Mouse (Mus musculus) left cerebral cortex, postnatal 4 days (tissue): ENCODE data around the gene Nxpe5. TPM values are rescaled to one million over a fixed set of nuclear protein-coding genes. Genes with fewer than 3 reads are reported as not detected.

Experiments used
- DNase-seq: peaks from one replicate; pipeline ENCODE4 v3.0.0-alpha.2; 2022
- intact Hi-C: fragments of 180-260 bp; cut with DNase I; formaldehyde crosslinking; loops from one replicate; pipeline ENCODE4 v1.15.1; 2025
- total RNA-seq, 2 experiments: library from RNA; stranded (reverse); gene quantifications; 2 replicates each; pipeline ENCODE4 v1.2.3; 2021

Gene Nxpe5
- total RNA-seq, 2 experiments from 2014 or later: 0.20 TPM; not detected in 1

DNA sequence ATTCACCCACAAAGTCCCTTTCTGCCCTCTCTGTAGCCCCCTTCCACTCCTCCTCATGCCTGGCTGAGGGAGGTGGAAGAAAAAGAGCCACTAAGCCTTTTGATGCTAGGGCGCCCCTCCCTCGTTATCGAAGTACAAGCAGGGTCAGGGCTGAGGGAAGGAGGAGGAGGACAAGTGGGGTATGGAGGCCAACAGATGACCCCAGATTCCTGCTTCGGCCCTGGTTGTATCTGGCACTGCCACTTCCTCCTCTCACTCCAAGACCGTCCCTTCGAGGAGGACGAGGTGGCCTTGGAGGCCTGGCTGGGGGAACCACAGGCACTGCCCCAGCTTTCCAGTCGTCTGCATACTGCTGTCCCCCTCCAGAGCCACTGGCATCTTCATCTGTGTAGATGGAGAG is 48.5 kb downstream of the Nxpe5 start:
- intact Hi-C loops: no loop called here
- DNase-seq: no peak

DNA sequence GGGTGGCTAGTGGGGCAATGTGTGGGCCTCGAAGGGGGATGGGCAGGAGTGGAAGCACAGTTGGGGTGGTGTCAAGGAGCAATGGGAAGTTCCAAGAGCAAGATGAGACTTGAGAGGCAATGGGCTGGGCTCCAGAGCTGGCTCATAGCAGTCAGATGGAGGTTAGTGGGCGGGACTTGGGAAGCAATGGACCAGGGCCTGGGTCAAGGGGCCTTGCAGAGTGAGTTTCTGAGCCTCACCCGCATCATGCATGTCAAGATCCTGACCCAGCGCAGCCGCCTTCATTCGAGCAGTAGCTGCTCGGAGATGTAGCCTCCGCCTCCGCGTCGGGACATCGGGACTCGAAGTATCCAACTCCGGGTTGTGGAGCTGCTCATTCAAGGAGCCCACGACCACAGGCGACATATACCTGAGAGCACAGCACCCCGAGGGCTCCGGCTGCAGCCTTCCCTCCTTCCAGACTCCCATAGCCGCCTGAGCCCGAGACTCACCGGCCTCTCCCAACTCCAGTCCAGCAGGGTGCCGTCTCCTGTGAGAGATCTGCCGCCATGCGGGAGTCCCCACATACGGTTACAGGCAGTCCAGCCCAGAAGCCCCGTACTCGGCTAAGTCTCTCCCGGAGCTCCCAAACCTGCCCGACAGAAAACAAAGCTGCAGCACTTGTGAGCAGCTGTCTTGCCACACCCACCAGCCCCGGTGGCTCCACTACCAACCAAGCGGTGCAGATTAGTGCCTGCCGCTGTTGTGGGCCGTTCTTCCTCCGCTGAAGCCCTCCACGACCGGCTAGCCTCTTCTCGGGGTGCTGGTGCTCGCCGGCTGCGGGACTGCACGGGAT is 49.7 kb downstream of the Nxpe5 start:
- intact Hi-C loops: loop anchor here (5.0 kb wide), 1 partner anchor 167 kb away; the partner anchor contains the start of gene Zfp157
- DNase-seq: no peak

DNA sequence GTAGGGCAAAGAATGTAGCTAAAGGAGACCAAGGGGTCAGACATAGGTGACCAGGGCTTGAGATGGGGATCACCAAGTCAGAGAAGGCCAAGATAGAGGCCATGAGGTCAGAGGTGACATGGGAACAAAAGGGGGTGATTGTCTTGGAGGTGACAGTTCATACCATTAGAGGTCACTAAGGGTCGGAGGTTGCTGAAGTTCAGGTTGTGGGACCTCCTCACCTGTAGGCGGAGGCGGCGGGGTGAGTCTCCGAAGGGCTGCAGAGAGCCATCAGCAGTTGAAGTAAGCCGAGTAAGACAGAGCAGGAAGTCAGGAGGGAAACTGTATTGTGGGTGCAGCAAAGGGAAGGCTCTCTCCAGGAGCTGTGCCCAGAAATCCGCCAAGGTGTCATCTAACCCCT is 52.3 kb downstream of the Nxpe5 start:
- intact Hi-C loops: loop anchor here (5.0 kb wide), 1 partner anchor 164 kb away; the partner anchor contains the start of gene Zfp157
- no peak for DNase-seq

DNA sequence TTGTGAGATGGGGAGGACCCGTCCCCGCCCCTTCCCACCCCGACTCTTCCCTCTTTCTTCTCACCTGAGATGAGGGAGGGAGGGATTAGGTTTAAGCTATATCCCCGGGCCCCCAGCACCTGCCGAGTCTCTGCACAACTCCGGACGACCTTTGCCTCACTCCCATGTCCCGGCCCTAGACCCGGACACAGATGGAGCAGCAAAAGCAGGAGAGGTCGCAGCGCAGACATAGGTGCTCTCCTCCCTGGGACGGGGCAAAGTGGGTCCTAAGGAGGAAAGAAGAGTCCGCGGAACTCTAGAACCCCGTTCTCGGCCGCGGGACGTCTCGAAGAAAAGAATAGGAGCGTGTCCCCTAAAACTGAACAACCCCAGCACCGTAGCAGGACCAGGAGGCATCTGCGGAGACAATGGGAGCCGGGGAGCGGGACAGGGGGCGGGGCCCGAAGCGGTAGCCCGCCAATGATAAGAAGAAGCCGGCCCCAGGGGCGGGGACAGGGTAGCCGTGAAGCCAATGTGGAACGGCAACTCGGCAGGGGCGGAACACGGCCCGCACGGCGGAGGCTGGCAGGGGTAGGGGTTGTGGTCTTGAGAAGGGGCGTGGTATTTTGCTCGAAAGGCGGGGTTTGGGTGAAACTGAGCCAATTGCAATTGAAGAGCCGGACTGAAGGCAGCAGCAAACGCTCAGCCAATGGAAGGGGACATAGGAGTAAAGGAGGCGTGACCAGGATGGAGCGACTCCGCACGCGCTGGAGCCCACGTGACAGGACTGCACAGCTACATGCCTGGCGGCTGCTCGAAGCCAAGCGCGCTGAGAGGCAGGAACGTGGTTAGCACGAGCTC is 54.1 kb downstream of the Nxpe5 start, which contains the start of the genes Gm43720, Gpc2 and Stag3:
Gene Gm43720, minus strand, starts transcription at position 374 of the 840 bp plus-strand sequence.
Gene Gpc2, minus strand, starts transcription at position 421 of the 840 bp plus-strand sequence.
Gene Stag3, plus strand, starts transcription at position 656 of the 840 bp plus-strand sequence.
- intact Hi-C loops: loop anchor here (5.0 kb wide), 1 partner anchor 162 kb away; the partner anchor contains the start of gene Zfp157
- DNase-seq: peak; percentile 97

DNA sequence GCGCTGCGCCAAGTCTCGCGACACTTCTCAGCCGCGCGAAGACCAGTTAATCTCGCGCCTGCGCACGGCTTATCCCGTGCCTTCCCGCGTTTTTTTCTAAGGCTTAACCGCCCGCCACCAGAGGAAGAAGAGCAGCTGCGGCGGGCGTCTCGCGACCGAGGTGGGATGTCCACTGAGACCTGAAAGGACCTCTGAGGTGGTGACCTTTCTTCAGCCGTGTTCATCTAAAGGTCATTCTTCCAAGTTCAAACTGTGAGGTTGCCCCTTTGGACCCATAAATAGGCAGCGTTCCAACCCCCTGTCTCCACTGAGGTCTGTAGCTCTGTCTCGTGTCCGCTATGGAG is 54.7 kb downstream of the Nxpe5 start:
- intact Hi-C loops: no loop called here
- no peak for DNase-seq

DNA sequence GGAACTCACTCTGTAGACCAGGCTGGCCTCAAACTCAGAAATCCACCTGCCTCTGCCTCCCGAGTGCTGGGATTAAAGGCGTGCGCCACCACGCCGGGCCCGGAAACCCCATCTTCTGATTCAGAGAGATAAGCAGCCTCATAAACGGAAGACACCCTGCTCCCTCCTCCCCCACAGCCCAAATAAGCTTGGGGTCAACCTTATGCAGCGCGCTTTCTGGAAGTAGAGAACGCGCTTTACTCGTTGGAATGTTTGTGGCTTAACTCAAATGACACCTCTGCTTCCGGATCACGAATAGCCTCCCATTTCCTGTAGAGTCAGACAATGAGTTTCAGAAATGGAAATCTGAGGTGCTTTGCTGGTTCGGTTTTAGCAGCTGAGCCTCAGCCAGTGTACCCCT is 55.1 kb downstream of the Nxpe5 start:
- intact Hi-C loops: no loop called here
- DNase-seq: no peak

DNA sequence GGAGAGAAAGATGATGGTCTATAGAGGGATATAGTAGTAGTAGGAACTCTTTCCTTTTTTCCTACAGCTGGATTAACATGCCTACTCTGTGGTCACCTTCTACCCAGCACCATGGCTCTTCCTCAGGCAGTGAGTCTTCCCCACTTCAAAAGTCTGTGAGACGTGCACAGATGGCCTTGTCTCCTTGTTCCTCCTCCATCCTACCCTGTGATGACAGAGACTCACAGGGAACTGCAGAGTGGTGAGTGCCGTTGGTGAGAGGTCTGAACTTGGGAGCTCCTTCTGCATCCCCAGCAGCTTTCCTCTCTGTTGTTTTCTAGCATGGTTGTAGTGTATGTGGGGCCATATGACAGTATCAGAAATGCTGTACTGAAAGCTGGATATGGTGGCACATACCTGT is 56.1 kb downstream of the Nxpe5 start:
- DNase-seq: no peak
- intact Hi-C loops: no loop called here

DNA sequence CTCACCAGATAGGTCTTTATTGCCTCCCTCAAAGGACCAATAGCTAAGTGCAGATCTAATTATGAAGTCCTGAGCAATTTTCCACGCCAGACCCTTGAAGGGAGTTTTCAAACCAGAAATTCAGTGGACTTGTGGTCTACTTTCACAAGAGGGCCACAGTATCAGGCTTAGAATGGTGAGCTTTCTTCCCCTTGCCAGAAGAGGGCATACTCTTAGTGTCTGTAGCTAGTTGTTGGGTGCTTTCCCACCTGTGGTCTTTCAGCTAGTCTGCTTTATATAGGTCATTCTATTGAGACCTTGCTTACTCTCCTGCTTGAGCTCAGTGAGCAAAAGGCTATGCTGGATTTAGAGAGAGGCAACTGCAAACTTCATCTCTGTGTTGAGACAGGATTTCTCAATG is 57.8 kb downstream of the Nxpe5 start:
- intact Hi-C loops: no loop called here
- DNase-seq: no peak

DNA sequence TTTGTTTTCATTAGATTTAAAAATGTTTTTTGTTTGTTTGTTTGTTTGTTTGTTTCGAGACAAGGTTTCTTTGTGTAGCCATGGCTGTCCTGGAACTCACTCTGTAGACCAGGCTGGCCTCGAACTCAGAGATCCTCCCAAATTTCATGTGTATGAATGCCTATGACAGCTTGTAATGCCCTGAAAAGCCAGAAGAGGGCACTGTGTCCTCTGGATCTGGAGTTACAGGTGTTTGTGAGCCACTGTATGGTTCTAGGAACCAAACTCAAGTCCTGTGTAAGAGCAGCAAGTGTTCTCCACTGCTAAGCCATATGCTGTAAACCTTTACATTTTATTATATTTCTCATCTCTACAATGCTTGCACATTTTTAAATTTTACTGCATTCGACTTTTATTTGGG is 62.2 kb downstream of the Nxpe5 start:
- no peak for DNase-seq
- intact Hi-C loops: no loop called here

DNA sequence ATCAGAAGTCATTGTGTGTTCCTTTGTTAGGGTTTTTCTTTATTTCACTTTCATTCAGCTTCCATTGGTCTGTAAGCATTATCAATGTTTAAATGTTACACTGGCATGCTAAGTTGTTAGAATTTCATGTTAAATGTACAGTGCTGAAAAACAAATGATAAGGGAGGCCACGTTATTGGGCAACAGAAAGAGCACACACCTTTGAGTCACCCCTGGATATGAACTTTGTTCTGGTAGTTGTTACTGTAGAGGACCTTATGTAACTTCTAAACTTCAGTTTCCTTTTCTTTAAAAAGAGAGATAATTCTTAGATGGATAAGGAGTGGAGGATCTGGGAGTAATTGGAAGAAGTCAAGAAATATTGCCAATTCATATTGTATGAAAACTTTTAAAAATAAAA is 65.9 kb downstream of the Nxpe5 start:
- DNase-seq: no peak
- intact Hi-C loops: no loop called here

DNA sequence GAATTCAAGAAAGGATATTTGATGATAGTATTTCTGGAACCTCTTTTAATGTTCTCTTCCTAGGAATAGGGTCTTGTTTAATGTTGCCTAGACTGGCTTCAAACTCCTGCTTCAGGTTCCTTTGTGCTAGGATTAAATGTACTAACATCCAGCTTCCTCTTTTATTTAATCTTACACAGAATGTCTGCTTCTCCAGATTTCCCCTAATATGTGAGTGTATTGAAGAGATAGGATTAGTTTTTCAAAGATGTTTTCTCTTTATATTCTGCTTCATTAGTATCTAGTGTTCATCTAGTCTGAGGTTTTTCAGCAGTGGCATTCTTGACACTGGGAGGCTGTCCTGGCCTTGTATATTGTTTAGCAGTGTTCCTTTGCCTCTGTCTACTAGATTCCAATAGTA is 68.5 kb downstream of the Nxpe5 start:
- intact Hi-C loops: no loop called here

DNA sequence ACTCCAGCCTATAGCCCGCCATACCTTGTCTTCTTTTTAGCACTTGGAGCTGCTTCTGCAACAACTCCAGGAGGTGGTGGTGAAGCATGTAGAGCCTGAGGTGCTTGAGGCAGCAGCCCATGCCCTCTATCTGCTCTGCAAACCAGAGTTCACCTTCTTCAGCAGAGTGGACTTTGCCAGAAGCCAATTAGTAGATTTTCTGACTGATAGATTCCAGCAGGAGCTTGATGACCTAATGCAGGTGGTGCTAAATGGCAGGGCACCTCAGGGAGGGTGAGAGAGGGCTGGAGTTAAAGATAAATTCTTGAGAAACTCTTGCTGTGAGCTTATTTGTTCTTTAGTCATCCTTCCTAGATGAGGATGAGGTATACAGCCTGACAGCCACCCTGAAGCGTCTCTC is 73.9 kb downstream of the Nxpe5 start:
- intact Hi-C loops: no loop called here
- no peak for DNase-seq

More for the DNA sequence above, 68.5 kb downstream of the Nxpe5 start:
- DNase-seq: no peak

Other genes starting within 250 kb of the Nxpe5 start
- gene Azgp1, start 244.4 kb upstream of the Nxpe5 start, total RNA-seq: not detected
- not detected for gene Smok3a, start 204.6 kb upstream of the Nxpe5 start, total RNA-seq
- not detected for gene Smok3b, start 204.5 kb upstream of the Nxpe5 start, total RNA-seq
- gene Smok3c, start 172.7 kb upstream of the Nxpe5 start, total RNA-seq: not detected
- 10 to 100 TPM; 44.6 to 45.1 TPM for gene Zkscan1, start 140.8 kb upstream of the Nxpe5 start, total RNA-seq
- 10 to 100 TPM; 34.9 to 35.7 TPM for gene Zscan21, start 109.0 kb upstream of the Nxpe5 start, total RNA-seq
- gene Zfp113, start 70.2 kb upstream of the Nxpe5 start, total RNA-seq: 10 to 100 TPM; 13.1 to 13.2 TPM
- gene Cops6, start 64.8 kb upstream of the Nxpe5 start, total RNA-seq: 100 to 1,000 TPM; 126 to 131 TPM
- gene Ap4m1, start 53.9 kb upstream of the Nxpe5 start, total RNA-seq: 10 to 100 TPM; 33.2 to 37.3 TPM
- gene Mcm7, start 53.5 kb upstream of the Nxpe5 start, total RNA-seq: 10 to 100 TPM; 34.9 to 37.6 TPM
- gene Taf6, start 38.4 kb upstream of the Nxpe5 start, total RNA-seq: 10 to 100 TPM; 28.6 to 30.7 TPM
- 10 to 100 TPM; 17.1 to 18.4 TPM for gene Cnpy4, start 38.4 kb upstream of the Nxpe5 start, total RNA-seq
- gene Mblac1, start 31.6 kb upstream of the Nxpe5 start, total RNA-seq: 10 to 100 TPM in 1 of 2 experiments, 1 to 10 TPM in 1; 7.9 to 10.4 TPM
- gene Lamtor4, start 29.6 kb downstream of the Nxpe5 start, total RNA-seq: 10 to 100 TPM; 53.1 to 60.1 TPM
- 10 to 100 TPM; 90.0 to 98.2 TPM for gene BC037034, start 38.1 kb downstream of the Nxpe5 start, total RNA-seq
- 1 to 10 TPM in 1 of 2 experiments, under 1 TPM in 1; 0.86 to 1.6 TPM for gene Gal3st4, start 46.9 kb downstream of the Nxpe5 start, total RNA-seq
- gene Gm43720, start 54.1 kb downstream of the Nxpe5 start, total RNA-seq: under 1 TPM in 1 of 2 experiments, not detected in 1; 0.20 TPM
- 100 to 1,000 TPM in 1 of 2 experiments, 10 to 100 TPM in 1; 86.4 to 104 TPM for gene Gpc2, start 54.1 kb downstream of the Nxpe5 start, total RNA-seq
- 1 to 10 TPM; 5.8 to 7.7 TPM for gene Stag3, start 54.3 kb downstream of the Nxpe5 start, total RNA-seq
- gene Pvrig, start 116.1 kb downstream of the Nxpe5 start, total RNA-seq: not detected
- 10 to 100 TPM; 37.6 to 39.8 TPM for gene Zfp157, start 215.6 kb downstream of the Nxpe5 start, total RNA-seq